Mouse (Mus musculus) liver, embryonic 11.5 days (tissue): Measurements from ENCODE around the gene Haus5. TPM values are rescaled to one million over a fixed set of nuclear protein-coding genes. Genes with fewer than 3 reads are reported as not detected.

ENCODE experiments used
- ATAC-seq: fragments of 200-750 bp; cut with Nextera tagmentation; replicated peaks from 2 replicates; pipeline ENCODE4 v1.8.0; 2017; ENCODE audit warnings: moderate number of reproducible peaks, mild to moderate bottlenecking, moderate TSS enrichment, moderate library complexity; ENCODE audit not compliant: low FRiP score
- DNase-seq: peaks from one replicate; pipeline ENCODE4 v3.0.0-alpha.2; 2017; ENCODE audit warnings: low spot score
- H3K27ac ChIP-seq: fragments of 300-500 bp; sonication (generic); 2 replicates; pipeline ENCODE4 v1.5.1; 2014; ENCODE audit warnings: mild to moderate bottlenecking, low read depth, low read length, control low read depth
- H3K27me3 ChIP-seq: fragments of 300-500 bp; sonication (generic); replicated peaks from 2 replicates; pipeline ENCODE4 v1.6.1; 2014; ENCODE audit warnings: low read length, mixed read lengths; ENCODE audit not compliant: control insufficient read depth, insufficient read depth
- H3K36me3 ChIP-seq: fragments of 300-500 bp; sonication (generic); 2 replicates; pipeline ENCODE4 v1.6.1; 2014; ENCODE audit warnings: mild to moderate bottlenecking, low read length, moderate library complexity, mixed read lengths; ENCODE audit not compliant: control insufficient read depth, insufficient read depth
- H3K4me1 ChIP-seq: fragments of 300-500 bp; sonication (generic); replicated peaks from 2 replicates; pipeline ENCODE4 v1.6.1; 2014; ENCODE audit warnings: low read length, mixed read lengths; ENCODE audit not compliant: control insufficient read depth, insufficient read depth
- H3K4me2 ChIP-seq: fragments of 300-500 bp; sonication (generic); 2 replicates; pipeline ENCODE4 v1.6.1; 2014; ENCODE audit warnings: mild to moderate bottlenecking, control low read depth, moderate library complexity
- H3K4me3 ChIP-seq: fragments of 300-500 bp; sonication (generic); 2 replicates; pipeline ENCODE4 v1.5.1; 2014; ENCODE audit warnings: low read depth, low read length, control low read depth
- H3K9ac ChIP-seq: fragments of 300-500 bp; sonication (generic); 2 replicates; pipeline ENCODE4 v1.6.1; 2014; ENCODE audit warnings: low read depth, low read length, control low read depth
- H3K9me3 ChIP-seq: fragments of 300-500 bp; sonication (generic); 2 replicates; pipeline ENCODE4 v1.6.1; 2016; ENCODE audit warnings: low read length, inconsistent platforms, mixed read lengths; ENCODE audit not compliant: control insufficient read depth
- WGBS: fragments of 180-500 bp; shearing (Covaris S2); extraction: QIAGEN DNeasy Blood & Tissue Kit; methylation state at CpG from one replicate; pipeline ENCODE4 v1.1.7; 2014; 5-methylcytosine and 5-hydroxymethylcytosine counted together
- polyA plus RNA-seq: library from polyadenylated mRNA; unstranded; fragments of >200 nt; fragmentation: Nextera tagmentation; extraction: Ambion mirVana; gene quantifications from 2 replicates; pipeline ENCODE4 v1.2.1, GENCODE M21; 2014

The Haus5 gene
- polyA plus RNA-seq, 1 experiment from 2014 or later: 64.3 TPM

DNA sequence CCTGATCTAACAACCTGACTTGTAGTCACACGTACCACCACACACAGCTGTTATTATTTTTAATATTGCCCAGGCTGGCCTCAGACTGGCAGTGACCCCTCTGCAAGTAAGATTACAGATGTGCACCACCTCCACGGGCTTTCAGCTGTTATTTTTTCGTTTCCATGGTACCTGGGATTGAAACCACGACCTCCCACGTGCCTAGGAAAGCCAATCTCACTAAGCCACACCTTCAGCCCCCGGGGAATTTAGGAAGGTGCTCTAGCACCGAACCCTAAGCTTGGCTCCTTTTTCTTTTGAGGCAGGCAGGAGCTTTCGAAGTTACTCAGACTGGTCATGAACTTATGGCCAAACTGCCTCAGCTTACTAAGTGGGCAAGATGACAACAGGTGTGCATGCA is 60.4 kb downstream of the Haus5 start:
- DNase-seq (no peak), ATAC-seq (no peak)
- no peaks in the 10 kb centered on the region for H3K9me3 ChIP-seq
- 66% methylated on average over 8 of the region's 8 CpGs for WGBS
- no peak overlapping the region for H3K27ac ChIP-seq
- H3K4me2 ChIP-seq: no peak overlapping the region
- H3K9ac ChIP-seq: no peak overlapping the region
- H3K4me1 ChIP-seq: 0 out of 2 replicates have a peak, but pooled peaks cover 6% of the 10 kb centered on the region
- H3K27me3 ChIP-seq: no peaks in the 10 kb centered on the region
- no peaks in the 10 kb centered on the region for H3K36me3 ChIP-seq
- H3K4me3 ChIP-seq: no peak overlapping the region

Other genes with a start within 250 kb of the Haus5 start
- gene Hcst, start 245.1 kb downstream of the Haus5 start, polyA plus RNA-seq: 2.2 and 2.9 TPM in 2 replicates
- 1.8 and 3.6 TPM in 2 replicates for gene Nfkbid, start 243.3 kb downstream of the Haus5 start, polyA plus RNA-seq
- gene Aplp1, start 219.5 kb downstream of the Haus5 start, polyA plus RNA-seq: 18.4 and 19.1 TPM in 2 replicates
- 0.22 and 0.95 TPM in 2 replicates for gene Kirrel2, start 207.3 kb downstream of the Haus5 start, polyA plus RNA-seq
- 0.26 and 0.27 TPM in 2 replicates for gene Nphs1, start 206.7 kb downstream of the Haus5 start, polyA plus RNA-seq
- gene Prodh2, start 171.4 kb downstream of the Haus5 start, polyA plus RNA-seq: 19.0 and 19.5 TPM in 2 replicates
- gene Arhgap33, start 129.9 kb downstream of the Haus5 start, polyA plus RNA-seq: 7.1 and 7.5 TPM in 2 replicates
- gene Hspb6, start 112.8 kb downstream of the Haus5 start, polyA plus RNA-seq: 3.9 and 5.4 TPM in 2 replicates
- 10.7 and 13.0 TPM in 2 replicates for gene Proser3, start 112.7 kb downstream of the Haus5 start, polyA plus RNA-seq
- 38.7 and 41.0 TPM in 2 replicates for gene Lin37, start 105.2 kb downstream of the Haus5 start, polyA plus RNA-seq
- 71.0 and 73.1 TPM in 2 replicates for gene U2af1l4, start 101.7 kb downstream of the Haus5 start, polyA plus RNA-seq
- 6.8 and 8.0 TPM in 2 replicates for gene Gm49396, start 101.7 kb downstream of the Haus5 start, polyA plus RNA-seq
- 85.2 and 102 TPM in 2 replicates for gene Psenen, start 101.4 kb downstream of the Haus5 start, polyA plus RNA-seq
- 3.1 and 3.7 TPM in 2 replicates for gene Igflr1, start 99.6 kb downstream of the Haus5 start, polyA plus RNA-seq
- 7.4 and 11.4 TPM in 2 replicates for gene Kmt2b, start 76.3 kb downstream of the Haus5 start, polyA plus RNA-seq
- gene Zbtb32, start 66.1 kb downstream of the Haus5 start, polyA plus RNA-seq: 0.25 and 0.62 TPM in 2 replicates
- gene Upk1a, start 52.1 kb downstream of the Haus5 start, polyA plus RNA-seq: 0.66 and 1.5 TPM in 2 replicates
- gene Cox6b1, start 38.8 kb downstream of the Haus5 start, polyA plus RNA-seq: 809 and 909 TPM in 2 replicates
- 0.16 and 0.17 TPM in 2 replicates for gene Etv2, start 29.1 kb downstream of the Haus5 start, polyA plus RNA-seq
- gene Rbm42, start 14.7 kb downstream of the Haus5 start, polyA plus RNA-seq: 101 TPM in 2 replicates
- not detected in 2 replicates for gene Pmis2, start 6.6 kb upstream of the Haus5 start, polyA plus RNA-seq
- gene 2200002J24Rik, start 33.9 kb upstream of the Haus5 start, polyA plus RNA-seq: 0.53 TPM in 1 of 2 replicates, not detected in the other
- gene Atp4a, start 47.2 kb upstream of the Haus5 start, polyA plus RNA-seq: 1.5 and 1.9 TPM in 2 replicates
- gene Tmem147, start 64.5 kb upstream of the Haus5 start, polyA plus RNA-seq: 168 and 181 TPM in 2 replicates
- gene Gapdhs, start 78.7 kb upstream of the Haus5 start, polyA plus RNA-seq: 0.31 and 0.44 TPM in 2 replicates
- gene Sbsn, start 86.5 kb upstream of the Haus5 start, polyA plus RNA-seq: 0.07 and 0.21 TPM in 2 replicates
- not detected in 2 replicates for gene Dmkn, start 98.8 kb upstream of the Haus5 start, polyA plus RNA-seq
- not detected in 2 replicates for gene Krtdap, start 122.9 kb upstream of the Haus5 start, polyA plus RNA-seq
- 0.36 and 0.47 TPM in 2 replicates for gene Ffar2, start 158.8 kb upstream of the Haus5 start, polyA plus RNA-seq
- not detected in 2 replicates for gene Ffar3, start 191.2 kb upstream of the Haus5 start, polyA plus RNA-seq
- gene Ffar1, start 196.6 kb upstream of the Haus5 start, polyA plus RNA-seq: not detected in 2 replicates
- 0.07 TPM in 1 of 2 replicates, not detected in the other for gene Cd22, start 215.3 kb upstream of the Haus5 start, polyA plus RNA-seq
- 0.08 and 0.23 TPM in 2 replicates for gene Mag, start 249.9 kb upstream of the Haus5 start, polyA plus RNA-seq